Comparison of ENCODE assay signal across 18 mouse cellular contexts in genomic region chr2:49917489-49917888, GRCm38 (mm10).
DNase-seq lines count a peak whose midpoint lies in the region; ATAC-seq lines count a peak whose summit lies in the region.
"Had no signal": no experiment of that assay in that cellular context is flagged by ENCODE, and none has a peak within 500 bp of the region (broad histone marks: within the 10 kb centered on the region; RNA-seq: fewer than 3 reads in every experiment).

No protein-coding gene starts in this region.

- DNase-seq in embryonic facial prominence, embryonic 11.5 days (ENCODE audit: low spot score), result no peak
- DNase-seq in embryonic facial prominence, embryonic 10.5 days (ENCODE audit: low spot score), result no peak
- no peak for DNase-seq in midbrain, embryonic 10.5 days (ENCODE audit: low spot score)
- DNase-seq in forebrain, embryonic 11.5 days (ENCODE audit: low spot score), result peak; percentile 58
- no peak for DNase-seq in cerebellum, postnatal 36 days
- DNase-seq in cerebellum, adult 18-20 months, result no peak
- DNase-seq: cerebellum, adult 9-11 months; gastrocnemius, adult 2 months; heart, adult 18-20 months; lung, postnatal 14 days; thymus, postnatal 4 days had no signal

- H3K4me2 ChIP-seq in embryonic facial prominence, embryonic 11.5 days (ENCODE audit: low read depth, low read length), result no peak overlapping the region
- H3K4me2 ChIP-seq in midbrain, embryonic 12.5 days (replicated peaks), result no peak overlapping the region
- no peak overlapping the region for H3K4me2 ChIP-seq in forebrain, embryonic 11.5 days (ENCODE audit: low read depth, low read length, severe bottlenecking)
- no peak overlapping the region for H3K4me2 ChIP-seq in neural tube, embryonic 14.5 days (ENCODE audit: low read depth, low read length)
- H3K4me2 ChIP-seq: embryonic facial prominence, embryonic 13.5 days; hindbrain, embryonic 14.5 days; limb, embryonic 15.5 days had no signal

- no peaks in the 10 kb centered on the region for H3K9me3 ChIP-seq in embryonic facial prominence, embryonic 11.5 days (replicated peaks; ENCODE audit: control insufficient read depth, low read length)
- H3K9me3 ChIP-seq in embryonic facial prominence, embryonic 10.5 days, result no peaks in the 10 kb centered on the region
- H3K9me3 ChIP-seq in midbrain, embryonic 12.5 days, result no peaks in the 10 kb centered on the region
- no peaks in the 10 kb centered on the region for H3K9me3 ChIP-seq in midbrain, embryonic 10.5 days (replicated peaks)
- no peaks in the 10 kb centered on the region for H3K9me3 ChIP-seq in forebrain, embryonic 11.5 days (ENCODE audit: control insufficient read depth, low read length)
- no peaks in the 10 kb centered on the region for H3K9me3 ChIP-seq in neural tube, embryonic 14.5 days (ENCODE audit: control insufficient read depth, low read length)
- H3K9me3 ChIP-seq: embryonic facial prominence, embryonic 13.5 days; limb, embryonic 15.5 days had no signal

- no peaks in the 10 kb centered on the region for H3K36me3 ChIP-seq in embryonic facial prominence, embryonic 11.5 days (replicated peaks; ENCODE audit: control insufficient read depth, insufficient read depth, low read depth, low read length)
- H3K36me3 ChIP-seq in embryonic facial prominence, embryonic 10.5 days (replicated peaks), result no peaks in the 10 kb centered on the region
- no peaks in the 10 kb centered on the region for H3K36me3 ChIP-seq in midbrain, embryonic 12.5 days
- H3K36me3 ChIP-seq in midbrain, embryonic 10.5 days, result no peaks in the 10 kb centered on the region
- H3K36me3 ChIP-seq in forebrain, embryonic 11.5 days (ENCODE audit: control insufficient read depth, insufficient read depth, low read length), result no peaks in the 10 kb centered on the region
- H3K36me3 ChIP-seq in neural tube, embryonic 14.5 days (ENCODE audit: control insufficient read depth, insufficient read depth, low read length), result no peaks in the 10 kb centered on the region
- H3K36me3 ChIP-seq: embryonic facial prominence, embryonic 13.5 days; limb, embryonic 15.5 days had no signal

- H3K9ac ChIP-seq in embryonic facial prominence, embryonic 11.5 days (replicated peaks; ENCODE audit: low read length), result no peak overlapping the region
- no peak overlapping the region for H3K9ac ChIP-seq in midbrain, embryonic 12.5 days (replicated peaks)
- no peak overlapping the region for H3K9ac ChIP-seq in forebrain, embryonic 11.5 days (ENCODE audit: low read length)
- H3K9ac ChIP-seq in neural tube, embryonic 14.5 days (replicated peaks; ENCODE audit: low read depth, low read length), result no peak overlapping the region
- H3K9ac ChIP-seq: embryonic facial prominence, embryonic 13.5 days; hindbrain, embryonic 14.5 days; limb, embryonic 15.5 days had no signal

- H3K27ac ChIP-seq in embryonic facial prominence, embryonic 11.5 days (replicated peaks; ENCODE audit: low read depth, low read length), result no peak overlapping the region
- no peak overlapping the region for H3K27ac ChIP-seq in embryonic facial prominence, embryonic 10.5 days (replicated peaks)
- H3K27ac ChIP-seq in midbrain, embryonic 12.5 days (replicated peaks), result no peak overlapping the region
- H3K27ac ChIP-seq in midbrain, embryonic 10.5 days (replicated peaks), result no peak overlapping the region
- H3K27ac ChIP-seq in forebrain, embryonic 11.5 days (ENCODE audit: low read depth, low read length), result no peak overlapping the region
- H3K27ac ChIP-seq in neural tube, embryonic 14.5 days (ENCODE audit: low read depth, low read length), result no peak overlapping the region
- H3K27ac ChIP-seq: embryonic facial prominence, embryonic 13.5 days; gastrocnemius, adult 2 months; hindbrain, embryonic 14.5 days; limb, embryonic 15.5 days had no signal

- 0 out of 2 replicates have a peak, but pooled peaks have one; percentile 44 for ATAC-seq in embryonic facial prominence, embryonic 11.5 days (replicated peaks; ENCODE audit: insufficient number of reproducible peaks, low FRiP score, low TSS enrichment, low read depth)
- peak; percentile 49; the same call in 1 of the 2 replicates for ATAC-seq in midbrain, embryonic 12.5 days (ENCODE audit: low FRiP score, low read depth)
- peak; percentile 75 for ATAC-seq in forebrain, embryonic 11.5 days (replicated peaks; ENCODE audit: low FRiP score)
- peak; percentile 25; the same call in 1 of the 2 replicates for ATAC-seq in neural tube, embryonic 14.5 days (ENCODE audit: low read depth)
- ATAC-seq: intestine, embryonic 16.5 days had no signal

- H3K4me3 ChIP-seq in embryonic facial prominence, embryonic 11.5 days (ENCODE audit: low read depth, low read length), result no peak overlapping the region
- no peak overlapping the region for H3K4me3 ChIP-seq in embryonic facial prominence, embryonic 10.5 days
- no peak overlapping the region for H3K4me3 ChIP-seq in midbrain, embryonic 12.5 days
- no peak overlapping the region for H3K4me3 ChIP-seq in midbrain, embryonic 10.5 days
- H3K4me3 ChIP-seq in forebrain, embryonic 11.5 days (ENCODE audit: low read depth, low read length), result no peak overlapping the region
- H3K4me3 ChIP-seq in neural tube, embryonic 14.5 days (ENCODE audit: low read depth, low read length), result no peak overlapping the region
- H3K4me3 ChIP-seq: embryonic facial prominence, embryonic 13.5 days; gastrocnemius, adult 2 months; limb, embryonic 15.5 days; myocyte had no signal

- no peaks in the 10 kb centered on the region for H3K4me1 ChIP-seq in embryonic facial prominence, embryonic 11.5 days (ENCODE audit: control insufficient read depth, insufficient read depth, low read length)
- H3K4me1 ChIP-seq in embryonic facial prominence, embryonic 10.5 days, result peaks cover 15% of the 10 kb centered on the region
- peaks cover 20% of the 10 kb centered on the region for H3K4me1 ChIP-seq in midbrain, embryonic 12.5 days
- peaks cover 23% of the 10 kb centered on the region for H3K4me1 ChIP-seq in midbrain, embryonic 10.5 days
- 0 out of 2 replicates have a peak, but pooled peaks cover under 1% of the 10 kb centered on the region for H3K4me1 ChIP-seq in forebrain, embryonic 11.5 days (replicated peaks; ENCODE audit: control insufficient read depth, insufficient read depth, low read length)
- H3K4me1 ChIP-seq in neural tube, embryonic 14.5 days (ENCODE audit: control insufficient read depth, insufficient read depth, low read length), result 0 out of 2 replicates have a peak, but pooled peaks cover 5% of the 10 kb centered on the region

- H3K27me3 ChIP-seq in embryonic facial prominence, embryonic 11.5 days (ENCODE audit: control insufficient read depth, insufficient read depth, low read length), result no peaks in the 10 kb centered on the region
- no peaks in the 10 kb centered on the region for H3K27me3 ChIP-seq in embryonic facial prominence, embryonic 10.5 days (replicated peaks; ENCODE audit: low read depth, poor library complexity, severe bottlenecking)
- H3K27me3 ChIP-seq in midbrain, embryonic 12.5 days, result 0 out of 2 replicates have a peak, but pooled peaks cover 3% of the 10 kb centered on the region
- no peaks in the 10 kb centered on the region; the same call in 1 of the 2 replicates for H3K27me3 ChIP-seq in midbrain, embryonic 10.5 days (ENCODE audit: low read depth, poor library complexity, severe bottlenecking)
- H3K27me3 ChIP-seq in forebrain, embryonic 11.5 days (ENCODE audit: control insufficient read depth, insufficient read depth, low read length), result no peaks in the 10 kb centered on the region
- no peaks in the 10 kb centered on the region for H3K27me3 ChIP-seq in neural tube, embryonic 14.5 days (ENCODE audit: control insufficient read depth, insufficient read depth, low read length)
- H3K27me3 ChIP-seq: embryonic facial prominence, embryonic 13.5 days; limb, embryonic 15.5 days had no signal

- 68% methylated on average over 10 of the region's 10 CpGs for WGBS in embryonic facial prominence, embryonic 11.5 days
- 65% methylated on average over 10 of the region's 10 CpGs for WGBS in embryonic facial prominence, embryonic 10.5 days
- 32% methylated on average over 10 of the region's 10 CpGs for WGBS in midbrain, embryonic 12.5 days
- 30% methylated on average over 10 of the region's 10 CpGs for WGBS in midbrain, embryonic 10.5 days
- 12% methylated on average over 10 of the region's 10 CpGs for WGBS in forebrain, embryonic 11.5 days
- 16% methylated on average over 10 of the region's 10 CpGs for WGBS in neural tube, embryonic 14.5 days

Comparison
In these comparisons a context has a peak if more than half of its experiments do, and no peak if none do; other contexts are left out.
1. ATAC-seq: peak in every context shown above with its lines; median percentile 75 in forebrain, embryonic 11.5 days; 49 in midbrain, embryonic 12.5 days; 44 in embryonic facial prominence, embryonic 11.5 days; 25 in neural tube, embryonic 14.5 days.